Mouse (Mus musculus) hindbrain, embryonic 16.5 days (tissue): ENCODE measurements around the gene Nceh1. TPM values are rescaled to one million over a fixed set of nuclear protein-coding genes. Genes with fewer than 3 reads are reported as not detected.

Source experiments
- ATAC-seq: fragments of 200-750 bp; cut with Nextera tagmentation; 2 replicates; pipeline ENCODE4 v1.8.0; 2017; ENCODE audit warnings: moderate TSS enrichment, moderate library complexity
- H3K27ac ChIP-seq: fragments of 300-500 bp; sonication (generic); 2 replicates; pipeline ENCODE4 v1.5.1; 2014; ENCODE audit warnings: low read depth, mild to moderate bottlenecking, control low read depth, low read length, moderate library complexity
- H3K27me3 ChIP-seq: fragments of 300-500 bp; sonication (generic); replicated peaks from 2 replicates; pipeline ENCODE4 v1.6.1; 2014; ENCODE audit warnings: low read length; ENCODE audit not compliant: control insufficient read depth, insufficient read depth
- H3K36me3 ChIP-seq: fragments of 300-500 bp; sonication (generic); 2 replicates; pipeline ENCODE4 v1.6.1; 2014; ENCODE audit warnings: mild to moderate bottlenecking, low read length, moderate library complexity, mixed read lengths; ENCODE audit not compliant: control insufficient read depth, insufficient read depth
- H3K4me1 ChIP-seq: fragments of 300-500 bp; sonication (generic); 2 replicates; pipeline ENCODE4 v1.6.1; 2014; ENCODE audit warnings: low read depth, low read length; ENCODE audit not compliant: control insufficient read depth, insufficient read depth
- H3K4me2 ChIP-seq: fragments of 300-500 bp; sonication (generic); 2 replicates; pipeline ENCODE4 v1.6.1; 2014; ENCODE audit warnings: mild to moderate bottlenecking, low read length, control low read depth, moderate library complexity
- H3K4me3 ChIP-seq: fragments of 300-500 bp; sonication (generic); 2 replicates; pipeline ENCODE4 v1.5.1; 2014; ENCODE audit warnings: mild to moderate bottlenecking, low read length, control low read depth, moderate library complexity
- H3K9ac ChIP-seq: fragments of 300-500 bp; sonication (generic); 2 replicates; pipeline ENCODE4 v1.6.1; 2014; ENCODE audit warnings: low read depth, mild to moderate bottlenecking, control low read depth, low read length, moderate library complexity
- H3K9me3 ChIP-seq: fragments of 300-500 bp; sonication (generic); 2 replicates; pipeline ENCODE4 v1.6.1; 2014; ENCODE audit warnings: mild to moderate bottlenecking, low read length, moderate library complexity; ENCODE audit not compliant: control insufficient read depth
- WGBS: fragments of 180-500 bp; shearing (Covaris S2); extraction: QIAGEN DNeasy Blood & Tissue Kit; methylation state at CpG from one replicate; pipeline ENCODE4 v1.1.7; 2014; 5-methylcytosine and 5-hydroxymethylcytosine counted together
- polyA plus RNA-seq: library from polyadenylated mRNA; unstranded; fragments of >200 nt; fragmentation: Nextera tagmentation; extraction: Ambion mirVana; gene quantifications from 2 replicates; pipeline ENCODE4 v1.2.1, GENCODE M21; 2015

Nceh1 gene
- polyA plus RNA-seq, 1 experiment from 2014 or later, result 25.1 TPM

- ATAC-seq, result no peak
- 67% methylated on average over 4 of the region's 4 CpGs for WGBS
- H3K4me2 ChIP-seq, result no peak overlapping the region
These were observed 117.7 kb downstream of the Nceh1 start for GRCm38 (mm10) chr3:27300451-27300850.

GRCm38 (mm10) chr3:27302339-27303022 is 119.7 kb downstream of the Nceh1 start:
- Histone ChIP-seq H3K9ac (no peak overlapping the region), H3K36me3 (no peaks in the 10 kb centered on the region), H3K27me3 (no peaks in the 10 kb centered on the region), H3K9me3 (no peaks in the 10 kb centered on the region), H3K27ac (no peak overlapping the region), H3K4me3 (no peak overlapping the region), H3K4me1 (no peaks in the 10 kb centered on the region), H3K4me2 (no peak overlapping the region)
- 68% methylated on average over 9 of the region's 9 CpGs for WGBS
- ATAC-seq, result no peak

More at GRCm38 (mm10) chr3:27300451-27300850, 117.7 kb downstream of the Nceh1 start:
- H3K9me3 ChIP-seq, result no peaks in the 10 kb centered on the region
- no peak overlapping the region for H3K4me3 ChIP-seq
- no peaks in the 10 kb centered on the region for H3K36me3 ChIP-seq
- no peak overlapping the region for H3K27ac ChIP-seq
- H3K27me3 ChIP-seq, result no peaks in the 10 kb centered on the region
- H3K4me1 ChIP-seq, result no peaks in the 10 kb centered on the region
- no peak overlapping the region for H3K9ac ChIP-seq

GRCm38 (mm10) chr3:27306815-27307214 is 124.0 kb downstream of the Nceh1 start:
- Histone ChIP-seq H3K4me1 (no peaks in the 10 kb centered on the region), H3K27me3 (no peaks in the 10 kb centered on the region), H3K9ac (no peak overlapping the region), H3K36me3 (no peaks in the 10 kb centered on the region), H3K4me2 (no peak overlapping the region), H3K27ac (no peak overlapping the region), H3K4me3 (no peak overlapping the region), H3K9me3 (no peaks in the 10 kb centered on the region)
- ATAC-seq, result no peak
- WGBS, result 81% methylated on average over 10 of the region's 10 CpGs

GRCm38 (mm10) chr3:27310973-27311372 is 128.2 kb downstream of the Nceh1 start:
- no peaks in the 10 kb centered on the region for H3K36me3 ChIP-seq
- no peak overlapping the region for H3K4me2 ChIP-seq
- no peaks in the 10 kb centered on the region for H3K4me1 ChIP-seq
- 93% methylated on average over 7 of the region's 7 CpGs for WGBS
- H3K4me3 ChIP-seq, result no peak overlapping the region
- H3K27me3 ChIP-seq, result no peaks in the 10 kb centered on the region
- H3K9ac ChIP-seq, result no peak overlapping the region
- no peak overlapping the region for H3K27ac ChIP-seq
- H3K9me3 ChIP-seq, result no peaks in the 10 kb centered on the region
- no peak for ATAC-seq

GRCm38 (mm10) chr3:27311475-27311874 is 128.7 kb downstream of the Nceh1 start:
- Histone ChIP-seq H3K4me2 (no peak overlapping the region), H3K27me3 (no peaks in the 10 kb centered on the region), H3K4me3 (no peak overlapping the region), H3K4me1 (no peaks in the 10 kb centered on the region), H3K36me3 (no peaks in the 10 kb centered on the region), H3K9ac (no peak overlapping the region), H3K27ac (no peak overlapping the region), H3K9me3 (no peaks in the 10 kb centered on the region)
- WGBS, result 92% methylated on average over 4 of the region's 4 CpGs
- no peak for ATAC-seq

- no peak overlapping the region for H3K4me2 ChIP-seq
- no peaks in the 10 kb centered on the region for H3K9me3 ChIP-seq
- H3K36me3 ChIP-seq, result no peaks in the 10 kb centered on the region
- WGBS, result 70% methylated on average over 2 of the region's 2 CpGs
- H3K27ac ChIP-seq, result no peak overlapping the region
- H3K27me3 ChIP-seq, result no peaks in the 10 kb centered on the region
- no peak overlapping the region for H3K4me3 ChIP-seq
- ATAC-seq, result no peak
- H3K4me1 ChIP-seq, result no peaks in the 10 kb centered on the region; the same call in 1 of the 2 replicates
- H3K9ac ChIP-seq, result no peak overlapping the region
These were observed 131.9 kb downstream of the Nceh1 start for GRCm38 (mm10) chr3:27314506-27315164.

- Histone ChIP-seq H3K27ac (no peak within 1 kb of the TSS), H3K27me3 (no peaks in the 10 kb centered on the region), H3K9ac (no peak within 1 kb of the TSS), H3K4me2 (no peak within 1 kb of the TSS), H3K4me1 (no peaks in the 10 kb centered on the region; the same call in 1 of the 2 replicates), H3K9me3 (no peaks in the 10 kb centered on the region), H3K4me3 (no peak within 1 kb of the TSS), H3K36me3 (no peaks in the 10 kb centered on the region)
- no peak for ATAC-seq
- 67% methylated on average over 9 of the region's 9 CpGs for WGBS
These were observed 134.0 kb downstream of the Nceh1 start, which contains the start of gene Tnfsf10 for GRCm38 (mm10) chr3:27316559-27317287. Gene Tnfsf10 (plus strand): TSS chr3:27317028.

- no peak for ATAC-seq
- H3K27ac ChIP-seq, result no peak overlapping the region
- H3K4me1 ChIP-seq, result no peaks in the 10 kb centered on the region; the same call in 1 of the 2 replicates
- no peak overlapping the region for H3K9ac ChIP-seq
- H3K36me3 ChIP-seq, result no peaks in the 10 kb centered on the region
- H3K27me3 ChIP-seq, result no peaks in the 10 kb centered on the region
- WGBS, result 58% methylated on average over 4 of the region's 4 CpGs
- H3K4me2 ChIP-seq, result no peak overlapping the region
- no peaks in the 10 kb centered on the region for H3K9me3 ChIP-seq
- H3K4me3 ChIP-seq, result no peak overlapping the region
These were observed 134.7 kb downstream of the Nceh1 start for GRCm38 (mm10) chr3:27317288-27318024.
